ENCODE assay signal across 9 mouse cellular contexts in the genomic region with DNA sequence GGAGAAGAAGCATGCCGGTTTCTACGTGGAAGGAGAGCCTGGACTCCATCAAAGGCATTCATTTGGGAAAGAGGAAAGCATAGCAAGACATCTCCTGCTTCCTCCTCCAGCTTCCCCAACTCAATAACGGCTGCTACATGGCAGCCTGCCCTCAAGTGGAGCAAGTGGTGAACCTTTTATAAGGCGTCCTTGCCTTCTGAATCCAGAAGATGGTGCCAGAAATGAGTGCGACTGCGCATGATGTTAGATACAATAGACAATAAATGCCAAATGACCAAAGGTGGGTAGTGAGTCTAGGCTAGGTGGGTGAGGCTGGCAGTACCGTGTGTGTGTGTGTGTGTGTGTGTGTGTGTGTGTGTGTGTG.
DNase-seq lines count a peak whose midpoint lies in the region; ATAC-seq and TF ChIP-seq lines count a peak whose summit lies in the region.
"Had no signal": no experiment of that assay in that cellular context is flagged by ENCODE, and none has a peak within 500 bp of the region (broad histone marks: within the 10 kb centered on the region; RNA-seq: fewer than 3 reads in every experiment).

No protein-coding gene starts in this region.

- TF ChIP-seq CTCF in kidney, postnatal 0 days (IDR thresholded peaks at IDR 0.05; ENCODE audit: low read depth): peak; percentile 65
- TF ChIP-seq CTCF in MEL (IDR thresholded peaks at IDR 0.05 in 2 of 3, conservative IDR thresholded peaks at IDR 0.05 in 1 of 3; ENCODE audit: control insufficient read depth in 1 of 3, insufficient read depth in 1 of 3, low read depth in 2 of 3, low read length in 3 of 3, poor library complexity in 1 of 3, severe bottlenecking in 1 of 3): peak in 1 of 3 experiments; percentile 35; a peak in 2 of 6 replicates
- peak; percentile 68 for TF ChIP-seq CTCF in hindbrain, postnatal 0 days (IDR thresholded peaks at IDR 0.05; ENCODE audit: low read depth)

- H3K79me2 ChIP-seq in MEL (ENCODE audit: control insufficient read depth, insufficient read depth, low read length, poor library complexity): no peaks in the 10 kb centered on the region

- no peak overlapping the region for H3K4me2 ChIP-seq in kidney, postnatal 0 days (ENCODE audit: low read length)
- no peak overlapping the region for H3K4me2 ChIP-seq in hindbrain, postnatal 0 days (ENCODE audit: low read depth, low read length)
- H3K4me2 ChIP-seq: limb, embryonic 15.5 days had no signal

- H3K9ac ChIP-seq in kidney, postnatal 0 days (ENCODE audit: low read depth, low read length): no peak overlapping the region
- no peak overlapping the region for H3K9ac ChIP-seq in MEL (ENCODE audit: control insufficient read depth, low read depth, low read length, poor library complexity, severe bottlenecking)
- H3K9ac ChIP-seq in hindbrain, postnatal 0 days (replicated peaks; ENCODE audit: low read length): no peak overlapping the region
- H3K9ac ChIP-seq: limb, embryonic 15.5 days had no signal

- no peak for ATAC-seq in kidney, postnatal 0 days (replicated peaks; ENCODE audit: low FRiP score, low read depth)
- no peak for ATAC-seq in hindbrain, postnatal 0 days

- no peak overlapping the region for H3K27ac ChIP-seq in kidney, postnatal 0 days
- no peak overlapping the region for H3K27ac ChIP-seq in MEL (ENCODE audit: control insufficient read depth, low read depth, low read length)
- H3K27ac ChIP-seq in hindbrain, postnatal 0 days: 0 out of 2 replicates have a peak overlapping the region, but pooled peaks have one; percentile 11
- H3K27ac ChIP-seq: limb, embryonic 15.5 days had no signal

- no peak for TF ChIP-seq EP300 in MEL (IDR thresholded peaks at IDR 0.05; ENCODE audit: low read depth in 1 of 2, low read length in 2 of 2)

- no peaks in the 10 kb centered on the region for H3K36me3 ChIP-seq in kidney, postnatal 0 days (ENCODE audit: insufficient read depth, low read length)
- no peaks in the 10 kb centered on the region for H3K36me3 ChIP-seq in MEL (ENCODE audit: control insufficient read depth in 1 of 2, insufficient read depth in 2 of 2, low read length in 2 of 2)
- no peaks in the 10 kb centered on the region for H3K36me3 ChIP-seq in hindbrain, postnatal 0 days (ENCODE audit: insufficient read depth, low read length)
- H3K36me3 ChIP-seq: limb, embryonic 15.5 days had no signal

- peak; percentile 77 to 79 for DNase-seq in cerebellum, postnatal 10 days
- DNase-seq in cerebellum, adult 8-10 months: no peak
- peak; percentile 42 for DNase-seq in kidney, postnatal 0 days (ENCODE audit: low spot score)
- no peak for DNase-seq in kidney, postnatal 25 days
- peak; percentile 25 for DNase-seq in MEL (ENCODE audit: low read depth, low spot score)
- DNase-seq in hindbrain, postnatal 0 days (ENCODE audit: low spot score): peak; percentile 77
- no peak for DNase-seq in layer of hippocampus, postnatal 25 days (ENCODE audit: extremely low spot score in 1 of 2, low spot score in 1 of 2)
- DNase-seq in gastrocnemius, postnatal 10 days: no peak

- no peak; the same call in 1 of the 2 replicates for TF ChIP-seq RAD21 in MEL (IDR thresholded peaks at IDR 0.05; ENCODE audit: low read depth, low read length)

- TF ChIP-seq POLR2A in MEL (IDR thresholded peaks at IDR 0.05; ENCODE audit: control insufficient read depth in 1 of 2, insufficient read depth in 1 of 2, low read depth in 1 of 2, low read length in 2 of 2, poor library complexity in 1 of 2): no peak

- H3K9me3 ChIP-seq in kidney, postnatal 0 days (replicated peaks; ENCODE audit: low read length): no peaks in the 10 kb centered on the region
- no peaks in the 10 kb centered on the region for H3K9me3 ChIP-seq in MEL (replicated peaks; ENCODE audit: insufficient read depth, low read length)
- no peaks in the 10 kb centered on the region for H3K9me3 ChIP-seq in hindbrain, postnatal 0 days (ENCODE audit: low read length)
- H3K9me3 ChIP-seq: limb, embryonic 15.5 days had no signal

- no peaks in the 10 kb centered on the region for H3K4me1 ChIP-seq in kidney, postnatal 0 days (replicated peaks; ENCODE audit: insufficient read depth, low read length)
- peaks cover 0 to under 1% of the 10 kb centered on the region in 2 experiments; a peak in 1 of 4 replicates for H3K4me1 ChIP-seq in MEL (ENCODE audit: control insufficient read depth in 1 of 2, insufficient read depth in 2 of 2, low read length in 2 of 2)
- peaks cover 3% of the 10 kb centered on the region; the same call in 1 of the 2 replicates for H3K4me1 ChIP-seq in hindbrain, postnatal 0 days (ENCODE audit: insufficient read depth, low read length)

- H3K4me3 ChIP-seq in kidney, postnatal 0 days (replicated peaks; ENCODE audit: low read depth, low read length): no peak overlapping the region
- H3K4me3 ChIP-seq in MEL (ENCODE audit: control insufficient read depth in 1 of 2, insufficient read depth in 1 of 2, low read depth in 2 of 2, low read length in 2 of 2): no peak overlapping the region
- H3K4me3 ChIP-seq in hindbrain, postnatal 0 days (ENCODE audit: low read length): no peak overlapping the region
- H3K4me3 ChIP-seq: limb, embryonic 15.5 days had no signal

- H3K27me3 ChIP-seq in kidney, postnatal 0 days (ENCODE audit: insufficient read depth, low read length): no peaks in the 10 kb centered on the region
- no peaks in the 10 kb centered on the region for H3K27me3 ChIP-seq in MEL (ENCODE audit: control insufficient read depth in 1 of 2, insufficient read depth in 2 of 2, low read length in 2 of 2)
- no peaks in the 10 kb centered on the region for H3K27me3 ChIP-seq in hindbrain, postnatal 0 days (ENCODE audit: insufficient read depth, low read length)
- H3K27me3 ChIP-seq: limb, embryonic 15.5 days had no signal

- WGBS in kidney, postnatal 0 days: 74% methylated on average over 7 of the region's 7 CpGs
- 63% methylated on average over 7 of the region's 7 CpGs for WGBS in hindbrain, postnatal 0 days

TF ChIP-seq in MEL, 35 proteins besides CTCF, POLR2A, EP300 and RAD21:
- TF ChIP-seq MEF2A (IDR thresholded peaks at IDR 0.05; ENCODE audit: extremely low read depth, insufficient replicate concordance, low read depth, low read length, poor library complexity, severe bottlenecking) (no peak), MYC (IDR thresholded peaks at IDR 0.05; ENCODE audit: low read depth, low read length) (no peak), SMC3 (IDR thresholded peaks at IDR 0.05; ENCODE audit: low read depth, low read length) (peak; percentile 31; the same call in 1 of the 2 replicates), ZKSCAN1 (IDR thresholded peaks at IDR 0.05; ENCODE audit: low read depth, low read length) (no peak), POLR2AphosphoS2 (IDR thresholded peaks at IDR 0.05; ENCODE audit: low read length) (no peak), ZNF384 (IDR thresholded peaks at IDR 0.05; ENCODE audit: low read depth, low read length) (no peak)

Comparison
In these comparisons a context has a peak if more than half of its experiments do, and no peak if none do; other contexts are left out.
1. DNase-seq: peak in cerebellum, postnatal 10 days (2 of 2), kidney, postnatal 0 days (single experiment), MEL (single experiment) and hindbrain, postnatal 0 days (single experiment); none in cerebellum, adult 8-10 months (single experiment), kidney, postnatal 25 days (0 of 2), layer of hippocampus, postnatal 25 days (0 of 2) and gastrocnemius, postnatal 10 days (single experiment).